Mouse (Mus musculus) ES-E14 (cell line): ENCODE measurements at regions not wholly inside any gene's neighbourhood (a gene's known extent, or its start where the extent isn't known, plus 50 kb on each side); places are given as distances from the start of the nearest gene placed in this dataset.
"Not testable (repeated sequence)": the region's sequence is repeated elsewhere in the genome, so short reads cannot be mapped to it uniquely, and the experiment has no call there.

Source experiments
- DNase-seq: peaks from one replicate; pipeline ENCODE4 v3.0.0-alpha.2; 2013; ENCODE audit warnings: low read depth, low spot score
- H3K27ac ChIP-seq: 2 replicates; pipeline ENCODE4 v1.5.1; 2012; ENCODE audit warnings: low read depth, mild to moderate bottlenecking, low read length, moderate library complexity, mixed read lengths; ENCODE audit not compliant: poor library complexity, insufficient read depth, severe bottlenecking
- H3K36me3 ChIP-seq: 2 replicates; pipeline ENCODE4 v1.6.1; 2012; ENCODE audit warnings: mild to moderate bottlenecking, low read length, moderate library complexity, mixed read lengths; ENCODE audit not compliant: control insufficient read depth, poor library complexity, insufficient read depth, severe bottlenecking
- H3K4me1 ChIP-seq, 2 experiments: fragments of 150-350 bp in 1 of 2; sonication (generic) in 1 of 2; 2 replicates each; pipeline ENCODE4 v1.6.1; 2012; ENCODE audit warnings: low read length in 2 of 2, mild to moderate bottlenecking in 1 of 2, mixed read lengths in 1 of 2; ENCODE audit not compliant: control insufficient read depth in 2 of 2, insufficient read depth in 2 of 2, poor library complexity in 1 of 2
- H3K4me3 ChIP-seq, 2 experiments: fragments of 150-350 bp in 1 of 2; sonication (generic) in 1 of 2; 2 replicates each; pipeline ENCODE4 v1.5.1; 2012; ENCODE audit warnings: low read length in 2 of 2, low read depth in 1 of 2, mild to moderate bottlenecking in 1 of 2, mixed read lengths in 1 of 2; ENCODE audit not compliant: insufficient read depth in 1 of 2, poor library complexity in 1 of 2, severe bottlenecking in 1 of 2
- H3K9ac ChIP-seq: 2 replicates; pipeline ENCODE4 v1.6.1; 2012; ENCODE audit warnings: low read depth, mild to moderate bottlenecking, low read length, mixed read lengths; ENCODE audit not compliant: poor library complexity, insufficient read depth, severe bottlenecking
- H3K9me3 ChIP-seq: fragments of 150-350 bp; sonication (generic); 2 replicates; pipeline ENCODE4 v1.6.1; 2012; ENCODE audit warnings: low read depth, mild to moderate bottlenecking, low read length; ENCODE audit not compliant: control insufficient read depth, insufficient read depth
- CHD2 ChIP-seq: IDR thresholded peaks from 2 replicates; pipeline ENCODE4 v1.6.1; 2014; ENCODE audit warnings: mild to moderate bottlenecking, low read depth, low read length, inconsistent platforms
- HCFC1 ChIP-seq: IDR thresholded peaks from 2 replicates; pipeline ENCODE4 v1.6.1; 2012; ENCODE audit warnings: low read length, inconsistent platforms, borderline replicate concordance; ENCODE audit not compliant: insufficient read depth
- MAFK ChIP-seq: IDR thresholded peaks from 2 replicates; pipeline ENCODE4 v1.6.1; 2014; ENCODE audit warnings: mild to moderate bottlenecking, low read depth, low read length, inconsistent platforms; ENCODE audit not compliant: insufficient read depth
- ZC3H11A ChIP-seq: IDR thresholded peaks from 2 replicates; pipeline ENCODE4 v1.6.1; 2012; ENCODE audit warnings: low read depth, mild to moderate bottlenecking, inconsistent platforms, low read length, borderline replicate concordance
- ZNF384 ChIP-seq: IDR thresholded peaks from 2 replicates; pipeline ENCODE4 v1.6.1; 2012; ENCODE audit warnings: low read depth, low read length, inconsistent platforms
- in situ Hi-C, 2 experiments: fragments of 600-800 bp; cut with MboI; formaldehyde crosslinking; loops; one replicate each; pipeline ENCODE4 v1.15.1; 2025; ENCODE audit warnings: low sequenced_read_pairs in 2 of 2, inconsistent platforms in 1 of 2; ENCODE audit not compliant: unreplicated experiment in 2 of 2

GRCm38 (mm10) chr11:12589757-12590373 is 125.1 kb upstream of the Cobl start:
- Histone ChIP-seq H3K27ac (no peak overlapping the region), H3K36me3 (no peaks in the 10 kb centered on the region), H3K9ac (no peak overlapping the region), H3K4me3 (no peak overlapping the region), H3K4me1 (no peaks in the 10 kb centered on the region), H3K9me3 (no peaks in the 10 kb centered on the region)
- no peak for TF ChIP-seq ZNF384
- TF ChIP-seq ZC3H11A = no peak
- no peak for TF ChIP-seq HCFC1
- TF ChIP-seq MAFK = no peak
- TF ChIP-seq CHD2 = no peak
- DNase-seq = no peak
- in situ Hi-C loops = no loop called here

GRCm38 (mm10) chr11:12584851-12585680 is 120.3 kb upstream of the Cobl start:
- in situ Hi-C loops, H3K36me3 ChIP-seq, DNase-seq: not testable (repeated sequence)

GRCm38 (mm10) chr11:12578999-12579576 is 114.3 kb upstream of the Cobl start:
- Histone ChIP-seq H3K9me3 (0 out of 2 replicates have a peak, but pooled peaks cover 1% of the 10 kb centered on the region), H3K36me3 (no peaks in the 10 kb centered on the region), H3K4me1 (peaks cover 0 to 4% of the 10 kb centered on the region in 2 experiments; a peak in 1 of 4 replicates), H3K4me3 (no peak overlapping the region), H3K27ac (no peak overlapping the region), H3K9ac (no peak overlapping the region)
- in situ Hi-C loops = no loop called here
- peak; percentile 43 for DNase-seq
- TF ChIP-seq ZC3H11A (peak; percentile 87), MAFK (no peak), ZNF384 (peak; percentile 72; the same call in 1 of the 2 replicates)

More at GRCm38 (mm10) chr11:12584851-12585680, 120.3 kb upstream of the Cobl start:
- not testable (repeated sequence) for H3K27ac ChIP-seq, H3K9ac ChIP-seq, H3K9me3 ChIP-seq, H3K4me3 ChIP-seq, H3K4me1 ChIP-seq

- in situ Hi-C loops = no loop called here
- Histone ChIP-seq H3K27ac (no peak overlapping the region), H3K9me3 (no peaks in the 10 kb centered on the region), H3K36me3 (no peaks in the 10 kb centered on the region), H3K9ac (no peak overlapping the region), H3K4me3 (no peak overlapping the region), H3K4me1 (no peaks in the 10 kb centered on the region)
- DNase-seq = no peak
- TF ChIP-seq MAFK (no peak), CHD2 (no peak), ZNF384 (no peak), ZC3H11A (no peak), HCFC1 (no peak)
Measured at GRCm38 (mm10) chr11:12559663-12560062, 94.9 kb upstream of the Cobl start.
